Mouse (Mus musculus) limb, embryonic 12.5 days (tissue): ENCODE measurements around the gene Camta1. TPM values are rescaled to one million over a fixed set of nuclear protein-coding genes. Genes with fewer than 3 reads are reported as not detected.

Experiments
- ATAC-seq: fragments of 200-750 bp; cut with Nextera tagmentation; 2 replicates; pipeline ENCODE4 v1.8.0; 2017; ENCODE audit warnings: low read depth, moderate TSS enrichment; ENCODE audit not compliant: insufficient number of reproducible peaks, insufficient read depth, low FRiP score, low TSS enrichment
- H3K27ac ChIP-seq: fragments of 300-500 bp; sonication (generic); 2 replicates; pipeline ENCODE4 v1.5.1; 2016; ENCODE audit warnings: mild to moderate bottlenecking, moderate library complexity
- H3K27me3 ChIP-seq: fragments of 300-500 bp; sonication (generic); 2 replicates; pipeline ENCODE4 v1.6.1; 2016; ENCODE audit warnings: mild to moderate bottlenecking, moderate library complexity
- H3K36me3 ChIP-seq: fragments of 300-500 bp; sonication (generic); 2 replicates; pipeline ENCODE4 v1.6.1; 2016; ENCODE audit warnings: mild to moderate bottlenecking, moderate library complexity
- H3K4me1 ChIP-seq: fragments of 300-500 bp; sonication (generic); replicated peaks from 2 replicates; pipeline ENCODE4 v1.6.1; 2016
- H3K4me2 ChIP-seq: fragments of 300-500 bp; sonication (generic); 2 replicates; pipeline ENCODE4 v1.6.1; 2016; ENCODE audit warnings: mild to moderate bottlenecking, moderate library complexity
- H3K4me3 ChIP-seq: fragments of 300-500 bp; sonication (generic); replicated peaks from 2 replicates; pipeline ENCODE4 v1.5.1; 2016; ENCODE audit warnings: mild to moderate bottlenecking
- H3K9ac ChIP-seq: fragments of 300-500 bp; sonication (generic); replicated peaks from 2 replicates; pipeline ENCODE4 v1.6.1; 2016; ENCODE audit warnings: mild to moderate bottlenecking, moderate library complexity
- H3K9me3 ChIP-seq: fragments of 300-500 bp; sonication (generic); 2 replicates; pipeline ENCODE4 v1.6.1; 2016; ENCODE audit warnings: mild to moderate bottlenecking, moderate library complexity
- WGBS: fragments of 180-500 bp; shearing (Covaris S2); methylation state at CpG from one replicate; pipeline ENCODE4 v1.1.7; 2016; 5-methylcytosine and 5-hydroxymethylcytosine counted together
- polyA plus RNA-seq: library from polyadenylated mRNA; unstranded; fragments of >200 nt; fragmentation: Nextera tagmentation; extraction: Ambion mirVana; gene quantifications from 2 replicates; pipeline ENCODE4 v1.2.1, GENCODE M21; 2016

The Camta1 gene
- polyA plus RNA-seq, 1 experiment from 2014 or later, result 106 TPM

- Histone ChIP-seq H3K4me1 (peaks cover 8% of the 10 kb centered on the region; the same call in 1 of the 2 replicates), H3K27ac (no peak overlapping the region), H3K9ac (no peak overlapping the region), H3K36me3 (no peaks in the 10 kb centered on the region), H3K27me3 (peaks cover 23% of the 10 kb centered on the region), H3K4me2 (no peak overlapping the region), H3K4me3 (no peak overlapping the region), H3K9me3 (no peaks in the 10 kb centered on the region)
- 83% methylated on average over 7 of the region's 7 CpGs for WGBS
- no peak for ATAC-seq
Measured at GRCm38 (mm10) chr4:151339421-151339820, 522.3 kb downstream of the Camta1 start.

GRCm38 (mm10) chr4:151338931-151339330, 522.7 kb downstream of the Camta1 start:
- Histone ChIP-seq H3K27me3 (peaks cover 23% of the 10 kb centered on the region), H3K4me2 (no peak overlapping the region), H3K9ac (no peak overlapping the region), H3K4me3 (no peak overlapping the region), H3K4me1 (peaks cover 8% of the 10 kb centered on the region; the same call in 1 of the 2 replicates), H3K36me3 (no peaks in the 10 kb centered on the region), H3K27ac (no peak overlapping the region), H3K9me3 (no peaks in the 10 kb centered on the region)
- WGBS, result 80% methylated on average over 7 of the region's 7 CpGs
- ATAC-seq, result no peak

GRCm38 (mm10) chr4:151337543-151337942, 524.1 kb downstream of the Camta1 start:
- no peaks in the 10 kb centered on the region for H3K36me3 ChIP-seq
- H3K9ac ChIP-seq, result no peak overlapping the region
- no peaks in the 10 kb centered on the region for H3K9me3 ChIP-seq
- H3K27ac ChIP-seq, result no peak overlapping the region
- peaks cover 8% of the 10 kb centered on the region; the same call in 1 of the 2 replicates for H3K4me1 ChIP-seq
- H3K4me3 ChIP-seq, result no peak overlapping the region
- H3K4me2 ChIP-seq, result no peak overlapping the region
- 17% methylated on average over 11 of the region's 11 CpGs for WGBS
- peaks cover 23% of the 10 kb centered on the region for H3K27me3 ChIP-seq
- ATAC-seq, result no peak

GRCm38 (mm10) chr4:151336413-151336812, 525.3 kb downstream of the Camta1 start:
- Histone ChIP-seq H3K4me3 (no peak overlapping the region), H3K9me3 (no peaks in the 10 kb centered on the region), H3K27me3 (peaks cover 23% of the 10 kb centered on the region), H3K27ac (no peak overlapping the region), H3K4me1 (peaks cover 8% of the 10 kb centered on the region; the same call in 1 of the 2 replicates), H3K9ac (no peak overlapping the region), H3K36me3 (no peaks in the 10 kb centered on the region), H3K4me2 (no peak overlapping the region)
- 85% methylated on average over 13 of the region's 13 CpGs for WGBS
- ATAC-seq, result no peak

GRCm38 (mm10) chr4:151334951-151335742, 526.5 kb downstream of the Camta1 start:
- Histone ChIP-seq H3K4me1 (peaks cover 8% of the 10 kb centered on the region; the same call in 1 of the 2 replicates), H3K4me2 (no peak overlapping the region), H3K4me3 (no peak overlapping the region), H3K27ac (no peak overlapping the region; the same call in 1 of the 2 replicates), H3K9ac (no peak overlapping the region), H3K9me3 (no peaks in the 10 kb centered on the region), H3K36me3 (no peaks in the 10 kb centered on the region), H3K27me3 (peaks cover 23% of the 10 kb centered on the region)
- ATAC-seq, result no peak
- WGBS, result 39% methylated on average over 23 of the region's 23 CpGs

- H3K9ac ChIP-seq, result no peak overlapping the region
- H3K4me2 ChIP-seq, result no peak overlapping the region
- no peak for ATAC-seq
- H3K4me3 ChIP-seq, result no peak overlapping the region
- peaks cover under 1% of the 10 kb centered on the region; the same call in 1 of the 2 replicates for H3K4me1 ChIP-seq
- H3K9me3 ChIP-seq, result no peaks in the 10 kb centered on the region
- no peaks in the 10 kb centered on the region for H3K36me3 ChIP-seq
- WGBS, result 85% methylated on average over 19 of the region's 19 CpGs
- H3K27ac ChIP-seq, result no peak overlapping the region
- H3K27me3 ChIP-seq, result peaks cover 14% of the 10 kb centered on the region
Measured at GRCm38 (mm10) chr4:151332074-151332849, 529.4 kb downstream of the Camta1 start.

GRCm38 (mm10) chr4:151330983-151331382, 530.7 kb downstream of the Camta1 start:
- Histone ChIP-seq H3K9me3 (no peaks in the 10 kb centered on the region), H3K4me3 (no peak overlapping the region), H3K27me3 (0 out of 2 replicates have a peak, but pooled peaks cover 5% of the 10 kb centered on the region), H3K36me3 (no peaks in the 10 kb centered on the region), H3K9ac (no peak overlapping the region), H3K4me1 (no peaks in the 10 kb centered on the region), H3K27ac (no peak overlapping the region), H3K4me2 (no peak overlapping the region)
- ATAC-seq, result no peak
- 66% methylated on average over 8 of the region's 8 CpGs for WGBS

- Histone ChIP-seq H3K9me3 (no peaks in the 10 kb centered on the region), H3K27me3 (no peaks in the 10 kb centered on the region), H3K27ac (no peak overlapping the region), H3K4me2 (no peak overlapping the region), H3K4me3 (no peak overlapping the region), H3K36me3 (no peaks in the 10 kb centered on the region), H3K9ac (no peak overlapping the region), H3K4me1 (no peaks in the 10 kb centered on the region)
- WGBS, result 64% methylated on average over 6 of the region's 6 CpGs
- ATAC-seq, result no peak
Measured at GRCm38 (mm10) chr4:151328071-151328470, 533.6 kb downstream of the Camta1 start.

- 93% methylated on average over 8 of the region's 8 CpGs for WGBS
- H3K27ac ChIP-seq, result no peak overlapping the region
- H3K4me1 ChIP-seq, result no peaks in the 10 kb centered on the region
- no peak overlapping the region for H3K4me2 ChIP-seq
- no peaks in the 10 kb centered on the region for H3K27me3 ChIP-seq
- no peak overlapping the region for H3K9ac ChIP-seq
- H3K36me3 ChIP-seq, result no peaks in the 10 kb centered on the region
- no peaks in the 10 kb centered on the region for H3K9me3 ChIP-seq
- ATAC-seq, result no peak
- H3K4me3 ChIP-seq, result no peak overlapping the region
Measured at GRCm38 (mm10) chr4:151326971-151327686, 534.5 kb downstream of the Camta1 start.

GRCm38 (mm10) chr4:151316428-151316827, 545.2 kb downstream of the Camta1 start:
- Histone ChIP-seq H3K36me3 (no peaks in the 10 kb centered on the region), H3K27me3 (no peaks in the 10 kb centered on the region; the same call in none of the 2 replicates), H3K9me3 (no peaks in the 10 kb centered on the region), H3K9ac (no peak overlapping the region), H3K4me1 (no peaks in the 10 kb centered on the region), H3K4me2 (no peak overlapping the region), H3K4me3 (no peak overlapping the region), H3K27ac (no peak overlapping the region)
- 81% methylated on average over 10 of the region's 10 CpGs for WGBS
- ATAC-seq, result no peak

GRCm38 (mm10) chr4:151315726-151316125, 546.0 kb downstream of the Camta1 start:
- WGBS, result 72% methylated on average over 10 of the region's 10 CpGs

More at GRCm38 (mm10) chr4:151315726-151316125, 546.0 kb downstream of the Camta1 start:
- Histone ChIP-seq H3K4me1 (peaks cover 1% of the 10 kb centered on the region; the same call in 1 of the 2 replicates), H3K9me3 (no peaks in the 10 kb centered on the region), H3K4me2 (no peak overlapping the region), H3K27ac (no peak overlapping the region), H3K27me3 (no peaks in the 10 kb centered on the region; the same call in none of the 2 replicates), H3K9ac (no peak overlapping the region), H3K36me3 (no peaks in the 10 kb centered on the region), H3K4me3 (no peak overlapping the region)
- ATAC-seq, result no peak
